Mouse (Mus musculus) regulatory T cell (primary cell): ENCODE measurements around the gene Hif1an.

Experiments
- in situ Hi-C: fragments of 300-600 bp; cut with MboI, MseI; formaldehyde crosslinking; loops from one replicate; pipeline ENCODE4 v1.15.1; 2025; ENCODE audit warnings: high pct_unique_total_duplicates

Gene Hif1an

GRCm38 (mm10) chr19:44562652-44563206, at the start of gene Hif1an:
Gene Hif1an, plus strand, starts transcription at chr19:44562850.
- in situ Hi-C loops: no loop called here

- in situ Hi-C loops: no loop called here
These were observed 49.4 kb upstream of the Hif1an start for GRCm38 (mm10) chr19:44513054-44513833.

- in situ Hi-C loops: no loop called here
These were observed 48.6 kb upstream of the Hif1an start for GRCm38 (mm10) chr19:44513921-44514482.

- in situ Hi-C loops: no loop called here
These were observed 47.9 kb upstream of the Hif1an start for GRCm38 (mm10) chr19:44514521-44515451.

GRCm38 (mm10) chr19:44515769-44516168, 46.9 kb upstream of the Hif1an start:
- in situ Hi-C loops: no loop called here

GRCm38 (mm10) chr19:44517996-44518768, 44.5 kb upstream of the Hif1an start:
- in situ Hi-C loops: no loop called here

- in situ Hi-C loops: no loop called here
These were observed 43.5 kb upstream of the Hif1an start for GRCm38 (mm10) chr19:44519152-44519551.

GRCm38 (mm10) chr19:44525551-44526205, 37.0 kb upstream of the Hif1an start:
- in situ Hi-C loops: no loop called here

- in situ Hi-C loops: no loop called here
These were observed 32.6 kb upstream of the Hif1an start for GRCm38 (mm10) chr19:44530018-44530417.

GRCm38 (mm10) chr19:44535376-44535775, 27.3 kb upstream of the Hif1an start:
- in situ Hi-C loops: no loop called here

- in situ Hi-C loops: no loop called here
These were observed 25.2 kb upstream of the Hif1an start for GRCm38 (mm10) chr19:44537416-44537815.

- in situ Hi-C loops: loop anchor here (5.0 kb wide), 1 partner anchor 65 kb away; no protein-coding TSS in a partner anchor
These were observed 19.9 kb upstream of the Hif1an start for GRCm38 (mm10) chr19:44542694-44543178.

GRCm38 (mm10) chr19:44544372-44544771, 18.3 kb upstream of the Hif1an start:
- in situ Hi-C loops: loop anchor here (5.0 kb wide), 1 partner anchor 67 kb away; no protein-coding TSS in a partner anchor

GRCm38 (mm10) chr19:44544775-44545174, 17.9 kb upstream of the Hif1an start:
- in situ Hi-C loops: loop anchor here (5.0 kb wide), 1 partner anchor 67 kb away; no protein-coding TSS in a partner anchor

- in situ Hi-C loops: no loop called here
These were observed 17.2 kb upstream of the Hif1an start, which contains the start of gene Sec31b for GRCm38 (mm10) chr19:44545321-44546041. Gene Sec31b, minus strand, starts transcription at chr19:44545864.

GRCm38 (mm10) chr19:44552731-44553130, 9.9 kb upstream of the Hif1an start, which contains the start of gene Gm20538:
Gene Gm20538, minus strand, starts transcription at chr19:44552831.
- in situ Hi-C loops: no loop called here

GRCm38 (mm10) chr19:44553286-44553685, 9.4 kb upstream of the Hif1an start:
- in situ Hi-C loops: no loop called here

GRCm38 (mm10) chr19:44554490-44554860, 8.2 kb upstream of the Hif1an start:
- in situ Hi-C loops: no loop called here

- in situ Hi-C loops: no loop called here
These were observed 7.6 kb upstream of the Hif1an start, which contains the start of gene Ndufb8 for GRCm38 (mm10) chr19:44554861-44555590. Gene Ndufb8, minus strand, starts transcription at chr19:44555440.
